ENCODE assay signal across 8 mouse cellular contexts in genomic region chr4:117190660-117191059, GRCm38 (mm10). TPM values are rescaled to one million over a fixed set of nuclear protein-coding genes. Genes with fewer than 3 reads are reported as not detected.
A peak's percentile ranks its signal among the peaks of the same experiment; 100 is the strongest.
DNase-seq lines count a peak whose midpoint lies in the region; ATAC-seq lines count a peak whose summit lies in the region.

No protein-coding gene starts in this region.

- no peak for ATAC-seq in forebrain, embryonic 13.5 days
- ATAC-seq in forebrain, embryonic 11.5 days (replicated peaks; ENCODE audit: low FRiP score): no peak
- ATAC-seq in lung, embryonic 15.5 days (ENCODE audit: borderline replicate concordance, extremely low read depth, low FRiP score, low TSS enrichment): no peak
- no peak for ATAC-seq in limb, embryonic 12.5 days (ENCODE audit: insufficient number of reproducible peaks, insufficient read depth, low FRiP score, low TSS enrichment, low read depth)

- H3K4me1 ChIP-seq in forebrain, embryonic 13.5 days: peaks cover 6% of the 10 kb centered on the region; the same call in 1 of the 2 replicates
- 0 out of 2 replicates have a peak, but pooled peaks cover 2% of the 10 kb centered on the region for H3K4me1 ChIP-seq in forebrain, embryonic 11.5 days (replicated peaks; ENCODE audit: control insufficient read depth, insufficient read depth, low read length)
- H3K4me1 ChIP-seq in lung, embryonic 15.5 days: peaks cover 11% of the 10 kb centered on the region; the same call in 1 of the 2 replicates
- 0 out of 2 replicates have a peak, but pooled peaks cover 4% of the 10 kb centered on the region for H3K4me1 ChIP-seq in limb, embryonic 12.5 days (replicated peaks)

- H3K4me3 ChIP-seq in forebrain, embryonic 13.5 days: no peak overlapping the region
- H3K4me3 ChIP-seq in forebrain, embryonic 11.5 days (ENCODE audit: low read depth, low read length): no peak overlapping the region
- H3K4me3 ChIP-seq in lung, embryonic 15.5 days: no peak overlapping the region
- H3K4me3 ChIP-seq in limb, embryonic 12.5 days (replicated peaks): no peak overlapping the region

- DNase-seq in forebrain, embryonic 11.5 days (ENCODE audit: low spot score): no peak
- DNase-seq in lung, adult 18-20 months: no peak
- DNase-seq in skeletal muscle tissue, adult 2 months (ENCODE audit: low read depth, low spot score): peak; percentile 60
- DNase-seq in urinary bladder, postnatal 4 days (ENCODE audit: low spot score in 2 of 2): no peak
- no peak for DNase-seq in layer of hippocampus, postnatal 10 days (ENCODE audit: low spot score in 2 of 2)

- H3K4me2 ChIP-seq in forebrain, embryonic 13.5 days: peak overlapping the region; percentile 19; the same call in 1 of the 2 replicates
- H3K4me2 ChIP-seq in forebrain, embryonic 11.5 days (ENCODE audit: low read depth, low read length, severe bottlenecking): no peak overlapping the region
- H3K4me2 ChIP-seq in lung, embryonic 15.5 days: no peak overlapping the region
- H3K4me2 ChIP-seq in limb, embryonic 12.5 days: no peak overlapping the region

- H3K27me3 ChIP-seq in forebrain, embryonic 13.5 days: no peaks in the 10 kb centered on the region
- H3K27me3 ChIP-seq in forebrain, embryonic 11.5 days (ENCODE audit: control insufficient read depth, insufficient read depth, low read length): no peaks in the 10 kb centered on the region
- no peaks in the 10 kb centered on the region for H3K27me3 ChIP-seq in lung, embryonic 15.5 days
- no peaks in the 10 kb centered on the region for H3K27me3 ChIP-seq in limb, embryonic 12.5 days

- WGBS in forebrain, embryonic 13.5 days: 65% methylated on average over 7 of the region's 7 CpGs
- 70% methylated on average over 7 of the region's 7 CpGs for WGBS in forebrain, embryonic 11.5 days
- 57% methylated on average over 7 of the region's 7 CpGs for WGBS in lung, embryonic 15.5 days
- 69% methylated on average over 7 of the region's 7 CpGs for WGBS in limb, embryonic 12.5 days

- H3K27ac ChIP-seq in forebrain, embryonic 13.5 days: peak overlapping the region; percentile 49; the same call in 1 of the 2 replicates
- H3K27ac ChIP-seq in forebrain, embryonic 11.5 days (ENCODE audit: low read depth, low read length): no peak overlapping the region
- H3K27ac ChIP-seq in lung, embryonic 15.5 days: peak overlapping the region; percentile 80
- peak overlapping the region; percentile 72; the same call in 1 of the 2 replicates for H3K27ac ChIP-seq in limb, embryonic 12.5 days

- no peaks in the 10 kb centered on the region for H3K36me3 ChIP-seq in forebrain, embryonic 13.5 days (ENCODE audit: poor library complexity, severe bottlenecking)
- H3K36me3 ChIP-seq in forebrain, embryonic 11.5 days (ENCODE audit: control insufficient read depth, insufficient read depth, low read length): no peaks in the 10 kb centered on the region
- H3K36me3 ChIP-seq in lung, embryonic 15.5 days: no peaks in the 10 kb centered on the region
- no peaks in the 10 kb centered on the region for H3K36me3 ChIP-seq in limb, embryonic 12.5 days

- H3K9me3 ChIP-seq in forebrain, embryonic 13.5 days (replicated peaks): no peaks in the 10 kb centered on the region
- no peaks in the 10 kb centered on the region for H3K9me3 ChIP-seq in forebrain, embryonic 11.5 days (ENCODE audit: control insufficient read depth, low read length)
- H3K9me3 ChIP-seq in lung, embryonic 15.5 days: no peaks in the 10 kb centered on the region
- H3K9me3 ChIP-seq in limb, embryonic 12.5 days: no peaks in the 10 kb centered on the region

- 0 out of 2 replicates have a peak overlapping the region, but pooled peaks have one; percentile 61 for H3K9ac ChIP-seq in forebrain, embryonic 13.5 days
- H3K9ac ChIP-seq in forebrain, embryonic 11.5 days (ENCODE audit: low read length): no peak overlapping the region
- no peak overlapping the region for H3K9ac ChIP-seq in lung, embryonic 15.5 days
- H3K9ac ChIP-seq in limb, embryonic 12.5 days (replicated peaks): no peak overlapping the region

RNA-seq across cellular contexts. Expression of gene Kif2c, which starts 8.2 kb away (rescaled TPM):
- polyA plus RNA-seq in forebrain, embryonic 13.5 days (2015; fragmentation: Nextera tagmentation; extraction: Ambion mirVana): 68.4 and 74.1 TPM in 2 replicates
- polyA plus RNA-seq in forebrain, embryonic 11.5 days (2014; fragmentation: Nextera tagmentation; extraction: Ambion mirVana): 111 and 116 TPM in 2 replicates
- polyA plus RNA-seq in lung, embryonic 15.5 days (2015; fragmentation: Nextera tagmentation; extraction: Ambion mirVana): 76.6 and 78.4 TPM in 2 replicates
- polyA plus RNA-seq in limb, embryonic 12.5 days (2016; fragmentation: Nextera tagmentation; extraction: Ambion mirVana): 106 and 108 TPM in 2 replicates
- 1 to 10 TPM; 2.5 to 2.8 TPM for total RNA-seq in layer of hippocampus, postnatal 10 days (2021)

RNA-seq across cellular contexts. Expression of gene Rps8, which starts 34.6 kb away (rescaled TPM):
- polyA plus RNA-seq in forebrain, embryonic 13.5 days (2015; fragmentation: Nextera tagmentation; extraction: Ambion mirVana): 667 and 710 TPM in 2 replicates
- polyA plus RNA-seq in forebrain, embryonic 11.5 days (2014; fragmentation: Nextera tagmentation; extraction: Ambion mirVana): 797 and 841 TPM in 2 replicates
- polyA plus RNA-seq in lung, embryonic 15.5 days (2015; fragmentation: Nextera tagmentation; extraction: Ambion mirVana): 923 and 933 TPM in 2 replicates
- 892 and 981 TPM in 2 replicates for polyA plus RNA-seq in limb, embryonic 12.5 days (2016; fragmentation: Nextera tagmentation; extraction: Ambion mirVana)
- 100 to 1,000 TPM; 556 to 596 TPM for total RNA-seq in layer of hippocampus, postnatal 10 days (2021)

RNA-seq across cellular contexts. Expression of gene Plk3, which starts 56.9 kb away (rescaled TPM):
- 11.4 and 12.0 TPM in 2 replicates for polyA plus RNA-seq in forebrain, embryonic 13.5 days (2015; fragmentation: Nextera tagmentation; extraction: Ambion mirVana)
- polyA plus RNA-seq in forebrain, embryonic 11.5 days (2014; fragmentation: Nextera tagmentation; extraction: Ambion mirVana): 16.0 and 17.4 TPM in 2 replicates
- polyA plus RNA-seq in lung, embryonic 15.5 days (2015; fragmentation: Nextera tagmentation; extraction: Ambion mirVana): 3.1 and 4.1 TPM in 2 replicates
- polyA plus RNA-seq in limb, embryonic 12.5 days (2016; fragmentation: Nextera tagmentation; extraction: Ambion mirVana): 2.5 and 2.7 TPM in 2 replicates
- total RNA-seq in layer of hippocampus, postnatal 10 days (2021): 10 to 100 TPM; 16.3 to 16.9 TPM
